ENCODE assay signal across 11 mouse cellular contexts in genomic region chr10:44702108-44702507, GRCm38 (mm10).
A peak's percentile ranks its signal among the peaks of the same experiment; 100 is the strongest.
DNase-seq lines count a peak whose midpoint lies in the region; ATAC-seq lines count a peak whose summit lies in the region.
"Had no signal": no experiment of that assay in that cellular context is flagged by ENCODE, and none has a peak within 500 bp of the region (broad histone marks: within the 10 kb centered on the region; RNA-seq: fewer than 3 reads in every experiment).

No protein-coding gene starts in this region.

- H3K36me3 ChIP-seq in kidney, embryonic 16.5 days (ENCODE audit: insufficient read depth, low read length), result no peaks in the 10 kb centered on the region
- H3K36me3 ChIP-seq in hindbrain, embryonic 11.5 days (ENCODE audit: control insufficient read depth, insufficient read depth, low read length), result no peaks in the 10 kb centered on the region
- no peaks in the 10 kb centered on the region for H3K36me3 ChIP-seq in forebrain, embryonic 15.5 days
- H3K36me3 ChIP-seq: embryonic facial prominence, embryonic 13.5 days; neural tube, embryonic 12.5 days had no signal

- no peak overlapping the region for H3K4me3 ChIP-seq in kidney, embryonic 16.5 days (ENCODE audit: low read length)
- no peak overlapping the region for H3K4me3 ChIP-seq in hindbrain, embryonic 11.5 days (ENCODE audit: low read depth, low read length)
- no peak overlapping the region for H3K4me3 ChIP-seq in forebrain, embryonic 15.5 days
- H3K4me3 ChIP-seq: embryonic facial prominence, embryonic 13.5 days; neural tube, embryonic 12.5 days had no signal

- DNase-seq in kidney, adult 11 months, result peak; percentile 74
- DNase-seq in adrenal gland, postnatal 36 days, result peak; percentile 52 to 65
- DNase-seq in kidney, postnatal 25 days, result peak; percentile 43 to 80
- DNase-seq in lung, postnatal 36 days, result peak; percentile 75
- no peak for DNase-seq in hindbrain, embryonic 11.5 days (ENCODE audit: low spot score)
- DNase-seq in cerebellum, adult 11 months, result no peak

- H3K4me1 ChIP-seq in kidney, embryonic 16.5 days (ENCODE audit: insufficient read depth, low read length), result no peaks in the 10 kb centered on the region
- H3K4me1 ChIP-seq in hindbrain, embryonic 11.5 days (replicated peaks; ENCODE audit: control insufficient read depth, insufficient read depth, low read length), result no peaks in the 10 kb centered on the region
- H3K4me1 ChIP-seq in forebrain, embryonic 15.5 days, result no peaks in the 10 kb centered on the region
- H3K4me1 ChIP-seq: neural tube, embryonic 12.5 days had no signal

- H3K9ac ChIP-seq in kidney, embryonic 16.5 days (replicated peaks; ENCODE audit: low read length), result no peak overlapping the region
- H3K9ac ChIP-seq in hindbrain, embryonic 11.5 days (ENCODE audit: low read depth, low read length), result no peak overlapping the region
- no peak overlapping the region for H3K9ac ChIP-seq in forebrain, embryonic 15.5 days (replicated peaks)
- H3K9ac ChIP-seq: embryonic facial prominence, embryonic 13.5 days; neural tube, embryonic 12.5 days had no signal

- H3K4me2 ChIP-seq in kidney, embryonic 16.5 days (replicated peaks; ENCODE audit: low read depth, low read length), result no peak overlapping the region
- no peak overlapping the region for H3K4me2 ChIP-seq in hindbrain, embryonic 11.5 days (replicated peaks; ENCODE audit: low read depth, low read length)
- H3K4me2 ChIP-seq in forebrain, embryonic 15.5 days (replicated peaks), result no peak overlapping the region
- H3K4me2 ChIP-seq: embryonic facial prominence, embryonic 13.5 days; neural tube, embryonic 12.5 days had no signal

- WGBS in kidney, embryonic 16.5 days, result 45% methylated on average over 5 of the region's 5 CpGs
- 80% methylated on average over 5 of the region's 5 CpGs for WGBS in hindbrain, embryonic 11.5 days
- WGBS in forebrain, embryonic 15.5 days, result 81% methylated on average over 5 of the region's 5 CpGs

- ATAC-seq in kidney, embryonic 16.5 days (ENCODE audit: low FRiP score, low TSS enrichment), result no peak
- no peak for ATAC-seq in hindbrain, embryonic 11.5 days (ENCODE audit: low FRiP score)
- no peak for ATAC-seq in forebrain, embryonic 15.5 days (replicated peaks)
- ATAC-seq: Patski had no signal

- no peak overlapping the region for H3K27ac ChIP-seq in kidney, embryonic 16.5 days (ENCODE audit: low read length)
- no peak overlapping the region for H3K27ac ChIP-seq in hindbrain, embryonic 11.5 days (ENCODE audit: low read depth, low read length)
- no peak overlapping the region for H3K27ac ChIP-seq in forebrain, embryonic 15.5 days (replicated peaks)
- H3K27ac ChIP-seq: embryonic facial prominence, embryonic 13.5 days; neural tube, embryonic 12.5 days had no signal

- H3K9me3 ChIP-seq in kidney, embryonic 16.5 days (ENCODE audit: low read length), result no peaks in the 10 kb centered on the region
- H3K9me3 ChIP-seq in hindbrain, embryonic 11.5 days (ENCODE audit: control insufficient read depth, low read length), result no peaks in the 10 kb centered on the region
- H3K9me3 ChIP-seq in forebrain, embryonic 15.5 days, result no peaks in the 10 kb centered on the region
- H3K9me3 ChIP-seq: embryonic facial prominence, embryonic 13.5 days; neural tube, embryonic 12.5 days had no signal

- no peaks in the 10 kb centered on the region for H3K27me3 ChIP-seq in kidney, embryonic 16.5 days (ENCODE audit: insufficient read depth, low read length)
- no peaks in the 10 kb centered on the region for H3K27me3 ChIP-seq in hindbrain, embryonic 11.5 days (ENCODE audit: control insufficient read depth, insufficient read depth, low read length)
- H3K27me3 ChIP-seq in forebrain, embryonic 15.5 days, result no peaks in the 10 kb centered on the region
- H3K27me3 ChIP-seq: embryonic facial prominence, embryonic 13.5 days; neural tube, embryonic 12.5 days; Patski had no signal

Comparison
In these comparisons a context has a peak if more than half of its experiments do, and no peak if none do; other contexts are left out.
1. DNase-seq: peak in kidney, adult 11 months (single experiment), adrenal gland, postnatal 36 days (2 of 2), kidney, postnatal 25 days (2 of 2) and lung, postnatal 36 days (single experiment); none in hindbrain, embryonic 11.5 days (single experiment) and cerebellum, adult 11 months (single experiment).